Mouse (Mus musculus): ENCODE measurements around the gene Camta1.

Gene Camta1

GRCm38 (mm10) chr4:151510417-151510816 lies 351.3 kb downstream of the Camta1 start:
- DNase-seq = no peak

DNA sequence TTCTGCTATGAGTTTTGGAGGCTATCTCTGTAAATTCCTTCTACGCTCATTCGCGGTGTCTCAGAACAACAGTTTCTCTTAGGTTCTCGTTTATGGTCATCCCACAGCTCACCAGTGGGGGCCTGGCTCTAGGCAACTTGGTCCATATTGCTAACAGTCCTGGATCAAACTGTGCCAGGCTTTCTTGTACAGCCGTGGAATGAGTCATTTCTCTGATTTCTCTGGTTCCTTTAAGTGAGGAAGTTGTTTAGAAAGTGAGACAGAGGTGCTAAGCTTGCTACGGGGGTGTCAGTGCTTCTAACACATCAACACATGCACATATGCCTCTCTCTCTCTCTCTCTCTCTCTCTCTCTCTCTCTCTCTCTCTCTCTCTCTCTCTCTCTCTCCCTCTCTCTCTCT lies 355.0 kb downstream of the Camta1 start:
- DNase-seq = no peak

DNA sequence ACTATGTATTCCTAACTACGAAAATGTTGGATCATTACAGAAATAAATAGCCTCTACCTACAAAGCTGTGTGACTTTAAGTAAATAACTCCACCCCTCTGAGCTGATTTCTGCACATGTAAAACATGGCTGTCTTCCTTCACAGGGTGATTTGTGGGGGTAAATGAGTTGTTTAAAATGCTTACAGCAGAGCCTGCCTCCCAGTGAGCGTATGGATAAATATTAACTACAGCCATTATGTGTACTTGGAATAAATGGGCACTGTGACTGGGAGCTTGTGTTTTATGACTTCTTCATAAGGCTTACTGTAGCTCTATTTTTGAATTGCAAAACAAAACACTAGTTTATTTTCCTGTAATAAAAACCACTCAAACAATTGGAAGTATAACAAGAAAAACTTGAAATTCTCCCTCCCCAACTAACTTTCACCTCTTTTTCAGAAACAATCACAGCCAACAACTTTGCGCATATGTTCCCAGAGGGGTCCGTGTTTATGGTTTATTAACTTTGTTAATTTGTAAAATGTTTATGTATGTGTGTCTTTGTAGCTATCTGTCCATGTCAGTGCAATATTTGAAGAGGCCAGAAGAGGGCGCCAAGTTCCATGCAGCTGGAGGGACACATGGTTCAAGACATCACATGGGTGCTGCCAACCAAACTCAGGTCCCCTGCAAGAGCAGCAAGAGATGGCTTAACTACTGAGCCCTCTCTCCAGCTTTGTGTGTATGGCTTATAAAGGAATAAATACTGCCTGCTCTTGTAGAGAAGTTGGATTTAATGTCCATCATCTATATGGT lies 363.0 kb downstream of the Camta1 start:
- no peak for DNase-seq

DNA sequence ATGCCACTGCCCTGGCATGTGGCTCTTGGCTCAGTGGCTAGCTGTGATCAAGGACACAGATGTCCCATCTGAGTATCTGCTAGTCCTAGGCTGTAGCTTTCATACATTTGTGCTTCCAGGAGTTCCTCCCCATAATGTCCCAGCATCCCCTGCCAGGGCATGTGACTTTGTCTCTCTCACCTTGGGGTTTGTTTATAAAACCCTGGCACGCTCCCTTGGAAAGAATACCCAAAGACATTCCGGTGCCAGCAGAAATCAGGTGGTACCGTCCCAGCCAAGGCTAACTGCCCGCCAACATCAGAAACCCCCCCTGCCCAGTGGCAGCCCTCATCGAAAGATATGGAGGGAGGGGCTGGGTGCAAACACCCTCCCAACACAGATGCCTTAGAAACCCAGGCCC lies 365.1 kb downstream of the Camta1 start:
- DNase-seq = no peak

DNA sequence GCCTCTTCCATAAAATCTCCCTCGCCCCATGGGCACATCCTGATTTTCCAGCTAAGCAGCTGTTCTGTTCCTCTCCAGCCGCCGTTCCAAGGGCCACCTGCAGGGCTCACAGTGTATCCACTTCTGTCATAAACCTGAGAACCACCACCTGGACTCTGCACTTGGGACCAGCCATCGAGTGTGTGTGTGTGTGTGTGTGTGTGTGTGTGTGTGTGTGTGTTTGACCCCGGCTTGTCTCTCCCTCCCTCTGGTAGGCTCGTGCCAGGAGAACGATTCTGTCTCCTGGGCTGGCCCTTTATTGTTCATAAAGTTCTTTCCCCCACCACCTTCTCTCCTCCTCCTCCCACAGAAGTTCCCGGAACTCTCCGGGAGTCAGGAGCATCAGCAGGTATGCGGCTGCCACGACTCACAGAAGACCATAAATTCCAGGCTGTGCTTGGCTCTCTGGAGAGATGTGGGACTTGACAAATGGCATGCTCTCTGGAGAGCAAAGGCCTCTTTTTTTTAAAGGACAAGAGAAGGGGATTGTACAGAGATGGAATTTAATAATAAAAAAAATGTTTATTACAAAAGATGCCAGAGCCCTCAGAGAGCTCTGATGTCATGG lies 366.3 kb downstream of the Camta1 start:
- no peak for DNase-seq

- DNase-seq = no peak
Observed at GRCm38 (mm10) chr4:151492786-151493185, 368.9 kb downstream of the Camta1 start.

DNA sequence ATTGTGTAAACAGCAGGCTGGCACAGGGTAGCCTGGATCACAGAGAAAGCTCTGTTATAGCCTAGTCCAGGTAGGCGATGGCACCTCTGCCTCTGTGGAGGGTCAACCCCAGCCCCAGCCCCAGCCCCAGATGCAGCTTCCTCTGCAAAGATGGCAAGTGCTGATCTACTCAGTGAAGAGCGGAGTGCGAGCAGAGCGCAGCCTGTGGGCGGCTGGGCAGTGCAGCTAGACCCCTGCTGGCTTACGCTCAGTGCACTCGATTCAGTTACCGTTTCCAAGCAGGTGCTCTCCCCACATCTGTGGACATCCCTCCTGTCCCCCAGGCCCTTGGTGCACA lies 377.7 kb downstream of the Camta1 start:
- no peak for DNase-seq

DNA sequence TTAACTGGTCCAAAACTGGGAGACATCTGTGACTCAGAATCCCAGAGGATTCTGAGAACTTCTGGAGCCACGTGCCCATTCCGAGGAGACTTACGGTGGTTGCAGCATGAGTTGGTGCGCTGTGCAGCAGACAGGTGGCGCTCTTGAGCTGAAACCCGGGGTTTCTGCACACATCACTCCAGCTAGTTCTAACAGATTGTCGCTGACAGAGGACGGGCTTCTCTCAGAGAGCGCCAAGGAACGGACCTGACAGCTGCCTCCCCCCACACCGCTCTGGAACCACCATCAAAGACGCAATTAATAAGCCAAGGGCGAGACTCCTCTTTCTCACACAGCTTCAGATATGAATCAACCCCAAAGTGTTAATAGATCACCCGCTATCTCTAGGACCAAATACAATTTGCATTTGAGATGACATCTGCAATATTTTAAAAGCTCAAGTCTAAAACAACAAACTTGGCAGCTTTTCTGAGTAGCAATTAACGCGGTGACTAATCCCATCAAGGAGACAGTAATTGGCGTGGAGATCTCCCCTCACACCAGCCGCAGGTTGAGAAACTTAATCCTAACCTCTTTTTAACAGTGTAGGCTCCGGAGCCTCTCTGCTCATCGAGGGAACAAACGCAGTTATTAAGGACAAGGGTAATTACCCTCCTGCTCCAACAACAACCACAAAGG lies 378.2 kb downstream of the Camta1 start:
- peak; percentile 46 to 59 for DNase-seq

- no peak for DNase-seq
Observed at GRCm38 (mm10) chr4:151480928-151481327, 380.7 kb downstream of the Camta1 start.

GRCm38 (mm10) chr4:151477950-151478349 lies 383.7 kb downstream of the Camta1 start:
- DNase-seq = no peak

- DNase-seq = no peak
Observed at GRCm38 (mm10) chr4:151474895-151475470, 386.7 kb downstream of the Camta1 start.

GRCm38 (mm10) chr4:151471886-151472285 lies 389.8 kb downstream of the Camta1 start:
- no peak for DNase-seq

DNA sequence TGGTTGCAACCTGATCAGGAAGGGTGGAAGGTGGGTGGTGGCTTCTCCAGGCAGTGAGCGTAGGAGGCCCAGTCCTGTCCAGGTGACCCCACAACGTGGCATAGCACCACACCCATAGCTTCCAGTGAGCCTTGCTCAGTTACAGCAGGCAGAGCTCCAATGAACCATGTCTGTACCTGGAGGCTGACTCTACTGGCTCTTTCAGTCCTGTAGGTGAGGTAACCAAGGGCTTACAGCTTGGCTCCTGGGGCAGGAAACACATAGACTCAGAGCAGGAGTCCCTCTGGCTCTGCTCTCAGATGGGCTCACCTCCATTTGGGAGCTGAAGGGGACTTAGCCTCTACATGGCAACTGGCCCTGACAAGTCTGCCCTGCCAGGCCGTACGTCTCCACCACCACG lies 393.3 kb downstream of the Camta1 start:
- no peak for DNase-seq

- no peak for DNase-seq
Observed at GRCm38 (mm10) chr4:151458686-151459085, 403.0 kb downstream of the Camta1 start.

DNA sequence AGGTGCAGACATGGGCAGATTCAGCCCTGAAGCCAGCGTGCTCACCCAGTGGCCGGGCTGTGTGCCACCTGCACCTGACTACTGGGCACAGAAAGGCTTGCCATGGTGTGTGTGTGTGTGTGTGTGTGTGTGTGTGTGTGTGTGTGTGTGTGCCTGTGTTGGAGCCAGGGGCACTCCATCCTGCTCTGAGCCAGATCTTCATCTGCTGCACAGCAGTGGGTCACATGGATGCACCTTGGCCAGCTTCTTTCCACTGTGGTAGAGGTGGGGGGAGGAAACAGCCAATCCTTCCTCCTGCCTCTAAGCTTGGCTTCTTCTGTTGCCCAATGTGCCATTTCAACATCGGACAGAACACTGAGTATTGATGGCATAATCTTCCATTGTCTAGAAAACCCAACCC lies 407.1 kb downstream of the Camta1 start:
- DNase-seq = no peak

DNA sequence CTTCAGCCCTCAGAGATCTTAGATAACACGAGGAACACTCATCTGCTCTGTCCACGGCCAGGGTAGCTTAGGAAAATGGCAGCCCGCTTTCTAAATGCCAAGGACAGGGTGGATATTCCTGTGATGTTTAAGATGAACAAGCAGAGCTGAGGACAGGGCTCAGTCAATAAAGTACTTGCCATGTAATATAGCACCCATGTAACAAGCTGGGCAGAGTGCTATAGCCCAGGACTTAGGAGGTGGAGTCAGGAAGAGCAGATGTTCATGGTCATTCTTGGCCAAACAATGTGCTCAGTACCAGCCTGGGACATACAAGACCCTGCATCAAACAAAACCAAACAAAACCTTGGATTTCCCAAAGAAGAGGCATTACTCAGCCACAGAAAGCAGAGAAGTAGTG lies 407.6 kb downstream of the Camta1 start:
- DNase-seq = no peak

DNA sequence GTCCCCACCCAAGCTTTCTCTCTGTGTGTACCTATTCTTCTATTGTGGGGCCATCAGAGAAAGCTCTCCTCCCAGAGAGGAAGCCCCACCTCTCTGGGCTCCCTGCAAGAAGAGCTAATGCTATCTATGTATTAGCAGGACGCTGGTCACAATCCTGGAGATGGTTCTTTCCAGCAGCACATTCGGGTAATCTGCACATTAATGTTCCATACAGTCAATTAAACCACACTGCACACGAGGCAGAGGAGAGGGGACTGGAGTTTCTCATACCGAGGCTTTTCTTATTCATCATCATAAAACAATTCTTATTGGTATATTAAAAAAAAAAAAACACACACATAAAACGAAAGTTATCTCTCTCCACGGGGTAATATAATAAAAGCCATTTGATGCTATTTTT lies 409.8 kb downstream of the Camta1 start:
- DNase-seq = no peak

DNA sequence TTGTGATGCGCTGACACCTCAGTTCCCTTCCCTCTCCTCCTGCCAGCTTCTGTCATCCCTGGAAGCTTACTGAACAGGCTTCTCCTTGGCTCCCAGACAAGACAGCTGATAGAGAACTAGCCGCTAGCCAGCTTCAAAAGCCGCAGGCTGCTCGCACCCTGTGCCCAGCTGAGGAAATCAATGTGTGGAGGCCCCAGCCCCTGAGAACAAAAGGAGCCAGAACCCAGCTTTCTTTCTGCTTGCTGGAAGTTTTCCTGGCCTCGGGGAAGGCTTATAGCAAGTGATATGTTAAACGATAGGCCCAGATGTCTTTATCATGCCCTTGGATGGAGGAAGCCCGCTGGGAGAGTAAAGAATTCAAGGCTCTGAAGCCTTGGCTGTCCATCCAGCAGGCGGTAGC lies 411.7 kb downstream of the Camta1 start:
- DNase-seq = no peak

DNA sequence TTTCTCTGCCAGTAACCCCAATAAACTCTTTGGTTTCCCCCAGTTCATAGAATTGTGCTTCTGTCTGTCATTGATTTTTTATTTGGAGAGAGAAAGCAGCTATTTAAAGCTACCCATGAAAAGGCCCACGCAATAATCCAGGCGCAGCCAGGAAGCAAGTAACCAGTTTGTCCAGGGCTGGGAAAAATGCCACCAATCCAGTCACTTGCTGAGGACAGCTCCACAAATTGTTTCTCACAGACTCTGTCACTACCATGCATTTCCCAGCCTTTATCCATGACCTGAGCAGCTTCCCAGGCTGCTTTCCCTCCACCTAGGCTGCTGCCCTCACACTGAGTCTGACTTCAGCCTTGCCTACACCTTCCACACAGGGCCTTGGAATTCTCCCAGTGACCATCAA lies 413.3 kb downstream of the Camta1 start:
- no peak for DNase-seq

DNA sequence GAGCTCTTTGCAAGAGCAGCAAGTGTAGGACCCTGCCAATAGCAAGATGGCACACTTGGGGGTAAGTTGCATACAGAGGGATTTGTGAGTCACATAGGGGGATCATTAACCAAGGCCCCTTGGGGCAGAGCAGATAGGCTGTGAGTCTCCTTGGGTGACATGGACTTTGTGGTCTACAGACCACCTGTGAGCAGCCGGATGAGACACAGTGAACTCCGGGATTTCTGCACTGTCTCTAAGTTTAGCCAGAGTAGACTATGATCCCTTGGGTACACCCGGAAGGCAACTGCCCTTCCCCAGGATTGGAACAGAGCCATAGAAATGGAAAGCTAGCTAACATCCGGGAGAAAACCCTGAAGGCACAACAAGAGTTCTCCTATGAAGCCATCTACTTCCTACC lies 417.0 kb downstream of the Camta1 start:
- DNase-seq = no peak

- no peak for DNase-seq
Observed at GRCm38 (mm10) chr4:151438561-151438960, 423.1 kb downstream of the Camta1 start.

DNA sequence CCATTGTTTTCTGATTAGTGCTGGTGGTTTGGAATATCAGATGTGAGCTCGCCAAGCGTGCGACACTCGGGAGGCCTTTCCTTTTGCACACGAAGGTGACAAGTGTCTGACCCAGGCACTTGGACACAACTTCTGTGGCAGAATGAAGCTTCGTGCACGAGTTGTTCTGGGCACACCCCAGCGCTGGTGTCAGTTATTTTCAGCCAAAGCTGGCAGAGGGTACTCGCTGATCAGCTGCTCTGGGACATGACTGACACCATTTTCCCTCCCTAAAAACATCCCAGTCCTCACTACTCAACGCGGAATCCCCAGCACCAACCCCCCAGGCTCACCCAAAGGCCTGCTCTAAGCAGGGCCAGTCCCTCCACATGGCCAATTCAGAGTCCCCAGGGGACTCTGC lies 423.8 kb downstream of the Camta1 start:
- no peak for DNase-seq

- no peak for DNase-seq
Observed at GRCm38 (mm10) chr4:151425133-151425532, 436.5 kb downstream of the Camta1 start.

GRCm38 (mm10) chr4:151422922-151423321 lies 438.8 kb downstream of the Camta1 start:
- no peak for DNase-seq
